Mouse (Mus musculus) heart, postnatal 0 days (tissue): ENCODE results near the gene Cfdp1. TPM values are rescaled to one million over a fixed set of nuclear protein-coding genes. Genes with fewer than 3 reads are reported as not detected.

Source experiments
- ATAC-seq: fragments of 200-750 bp; cut with Nextera tagmentation; 2 replicates; pipeline ENCODE4 v1.8.0; 2017; ENCODE audit warnings: low read depth, moderate number of reproducible peaks, moderate library complexity; ENCODE audit not compliant: insufficient read depth
- DNase-seq: peaks from one replicate; pipeline ENCODE4 v3.0.0-alpha.2; 2016; ENCODE audit warnings: low spot score
- H3K27ac ChIP-seq: fragments of 300-500 bp; sonication (generic); 2 replicates; pipeline ENCODE4 v1.5.1; 2014; ENCODE audit warnings: low read depth, mild to moderate bottlenecking
- H3K27me3 ChIP-seq: fragments of 300-500 bp; sonication (generic); 2 replicates; pipeline ENCODE4 v1.6.1; 2014; ENCODE audit warnings: low read length, mixed read lengths; ENCODE audit not compliant: control insufficient read depth, insufficient read depth
- H3K36me3 ChIP-seq: fragments of 300-500 bp; sonication (generic); replicated peaks from 2 replicates; pipeline ENCODE4 v1.6.1; 2014; ENCODE audit warnings: low read length, mixed read lengths; ENCODE audit not compliant: control insufficient read depth, insufficient read depth
- H3K4me1 ChIP-seq: fragments of 300-500 bp; sonication (generic); 2 replicates; pipeline ENCODE4 v1.6.1; 2014; ENCODE audit warnings: antibody characterized with exemption; ENCODE audit not compliant: control insufficient read depth, insufficient read depth
- H3K4me2 ChIP-seq: fragments of 300-500 bp; sonication (generic); 2 replicates; pipeline ENCODE4 v1.6.1; 2014; ENCODE audit warnings: low read depth, mild to moderate bottlenecking, low read length, moderate library complexity
- H3K4me3 ChIP-seq: fragments of 300-500 bp; sonication (generic); 2 replicates; pipeline ENCODE4 v1.5.1; 2014; ENCODE audit warnings: low read depth, low read length
- H3K9ac ChIP-seq: fragments of 300-500 bp; sonication (generic); replicated peaks from 2 replicates; pipeline ENCODE4 v1.6.1; 2014; ENCODE audit warnings: low read depth, low read length, mixed read lengths
- H3K9me3 ChIP-seq: fragments of 300-500 bp; sonication (generic); replicated peaks from 2 replicates; pipeline ENCODE4 v1.6.1; 2016; ENCODE audit warnings: low read length; ENCODE audit not compliant: control insufficient read depth
- CTCF ChIP-seq: IDR thresholded peaks from 2 replicates; pipeline ENCODE4 v1.5.1; 2016; ENCODE audit warnings: antibody characterized with exemption, control low read depth, low read depth
- EP300 ChIP-seq: IDR thresholded peaks from 2 replicates; pipeline ENCODE4 v1.6.1; 2016; ENCODE audit warnings: antibody characterized with exemption, low read depth
- WGBS: fragments of 180-500 bp; shearing (Covaris S2); extraction: QIAGEN DNeasy Blood & Tissue Kit; methylation state at CpG from one replicate; pipeline ENCODE4 v1.1.7; 2014; 5-methylcytosine and 5-hydroxymethylcytosine counted together
- polyA plus RNA-seq: library from polyadenylated mRNA; unstranded; fragments of >200 nt; fragmentation: Nextera tagmentation; extraction: Ambion mirVana; gene quantifications from 2 replicates; pipeline ENCODE4 v1.2.1, GENCODE M21; 2015
- total RNA-seq: library from RNA; depleted of rRNA; stranded (reverse); fragments of >200 nt; gene quantifications from 2 replicates; pipeline ENCODE4 v1.2.3, GENCODE M21; 2014; ENCODE audit warnings: low replicate concordance

Gene Cfdp1
- total and polyA plus RNA-seq, 2 experiments from 2014 or later, result 16.1 to 85.4 TPM

DNA sequence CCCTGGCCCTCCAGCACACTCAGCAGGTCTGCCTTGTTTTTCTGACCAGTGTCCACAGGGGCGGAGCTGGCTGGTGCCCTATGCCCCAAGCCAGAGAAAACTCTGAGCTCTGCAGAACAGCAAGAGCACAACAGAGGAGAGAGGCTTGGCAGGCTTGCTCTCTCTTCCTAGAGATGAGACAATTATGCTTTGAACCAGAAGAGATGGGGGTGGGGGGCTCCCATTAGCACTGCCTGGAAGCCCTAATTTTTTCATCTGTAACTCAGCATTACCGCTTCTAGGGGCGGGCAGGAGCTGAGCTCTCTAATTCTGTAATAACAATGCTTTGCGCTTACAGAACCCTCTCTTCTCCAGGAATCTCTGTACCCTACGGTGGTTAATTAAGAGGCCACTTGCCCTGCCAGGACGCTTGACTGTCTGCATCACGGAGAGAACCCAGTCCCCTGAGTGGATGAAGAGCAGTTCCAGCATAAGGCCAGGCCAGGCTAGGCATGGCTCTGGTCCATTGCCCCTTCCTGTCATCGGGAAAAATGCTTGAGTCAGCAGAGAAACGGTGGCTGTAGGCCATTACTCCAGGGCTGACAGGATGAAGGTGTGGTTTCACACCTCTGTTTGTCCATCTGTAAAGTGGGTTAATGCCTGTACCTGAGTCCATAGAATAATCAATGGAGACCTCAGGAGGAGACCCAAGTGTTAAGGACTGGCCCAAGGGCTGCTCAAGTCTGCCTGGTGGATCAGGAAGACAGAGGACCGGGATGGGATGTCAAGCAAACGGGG lies 111.6 kb downstream of the Cfdp1 start:
- H3K27ac ChIP-seq, result peak overlapping the region; percentile 92
- H3K9me3 ChIP-seq, result no peaks in the 10 kb centered on the region
- no peaks in the 10 kb centered on the region for H3K27me3 ChIP-seq
- no peak for TF ChIP-seq EP300
- no peak for TF ChIP-seq CTCF
- 19% methylated on average over 11 of the region's 11 CpGs for WGBS
- peak; percentile 37 for DNase-seq
- ATAC-seq, result no peak
- H3K4me3 ChIP-seq, result peak overlapping the region; percentile 93
- H3K9ac ChIP-seq, result peak overlapping the region; percentile 95
- peaks cover 53% of the 10 kb centered on the region for H3K4me1 ChIP-seq
- peak overlapping the region; percentile 82 for H3K4me2 ChIP-seq
- no peaks in the 10 kb centered on the region for H3K36me3 ChIP-seq

GRCm38 (mm10) chr8:111741556-111741955 lies 112.5 kb downstream of the Cfdp1 start:
- peak; percentile 6 for DNase-seq
- Histone ChIP-seq H3K27ac (peak overlapping the region; percentile 92), H3K4me3 (no peak overlapping the region), H3K36me3 (no peaks in the 10 kb centered on the region), H3K4me1 (peaks cover 54% of the 10 kb centered on the region), H3K4me2 (peak overlapping the region; percentile 82; the same call in 1 of the 2 replicates), H3K27me3 (no peaks in the 10 kb centered on the region), H3K9me3 (no peaks in the 10 kb centered on the region), H3K9ac (no peak overlapping the region)
- WGBS, result 61% methylated on average over 6 of the region's 6 CpGs
- TF ChIP-seq EP300 (no peak), CTCF (no peak)
- no peak for ATAC-seq

- Histone ChIP-seq H3K27ac (peak overlapping the region; percentile 92), H3K4me1 (peaks cover 54% of the 10 kb centered on the region), H3K36me3 (no peaks in the 10 kb centered on the region), H3K4me3 (no peak overlapping the region), H3K9ac (no peak overlapping the region), H3K27me3 (no peaks in the 10 kb centered on the region), H3K4me2 (peak overlapping the region; percentile 82; the same call in 1 of the 2 replicates), H3K9me3 (no peaks in the 10 kb centered on the region)
- DNase-seq, result peak; percentile 31
- no peak for TF ChIP-seq CTCF
- TF ChIP-seq EP300, result no peak
- ATAC-seq, result no peak; the same call in 1 of the 2 replicates
- WGBS, result 51% methylated on average over 8 of the region's 8 CpGs
Observed at GRCm38 (mm10) chr8:111740994-111741393, 113.1 kb downstream of the Cfdp1 start.

DNA sequence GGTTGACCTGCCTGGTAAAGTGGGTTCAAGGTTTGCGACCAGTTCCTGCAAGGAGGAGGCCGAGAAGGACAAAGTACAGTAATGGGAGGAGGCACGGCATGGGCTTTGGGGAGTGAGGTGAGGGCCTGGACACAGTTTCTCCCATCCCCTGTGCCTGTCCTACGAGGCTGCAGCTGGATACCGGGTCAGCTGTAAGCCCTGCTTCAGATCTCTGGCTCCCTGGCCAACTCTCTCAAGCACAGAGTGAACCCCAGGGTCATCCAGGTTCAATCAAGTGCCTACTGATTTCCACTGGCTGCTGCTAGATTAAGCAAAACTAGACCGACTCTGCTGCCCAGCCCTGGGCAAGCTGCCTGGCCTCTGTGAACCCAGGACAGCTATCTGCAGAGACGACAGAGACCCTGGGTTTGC lies 113.8 kb downstream of the Cfdp1 start:
- Histone ChIP-seq H3K4me1 (peaks cover 56% of the 10 kb centered on the region), H3K27ac (peak overlapping the region; percentile 92), H3K4me3 (no peak overlapping the region), H3K9ac (no peak overlapping the region), H3K9me3 (no peaks in the 10 kb centered on the region), H3K36me3 (no peaks in the 10 kb centered on the region), H3K4me2 (no peak overlapping the region; the same call in 1 of the 2 replicates), H3K27me3 (no peaks in the 10 kb centered on the region)
- ATAC-seq, result no peak
- TF ChIP-seq CTCF, result no peak
- no peak for TF ChIP-seq EP300
- WGBS, result 50% methylated on average over 7 of the region's 7 CpGs
- DNase-seq, result no peak

- TF ChIP-seq CTCF (peak; percentile 43), EP300 (no peak)
- Histone ChIP-seq H3K4me1 (peaks cover 62% of the 10 kb centered on the region), H3K4me3 (no peak overlapping the region), H3K9me3 (no peaks in the 10 kb centered on the region), H3K27me3 (no peaks in the 10 kb centered on the region), H3K4me2 (no peak overlapping the region), H3K9ac (no peak overlapping the region), H3K27ac (peak overlapping the region; percentile 48; the same call in 1 of the 2 replicates), H3K36me3 (no peaks in the 10 kb centered on the region)
- ATAC-seq (no peak), DNase-seq (peak; percentile 12)
- WGBS, result 61% methylated on average over 7 of the region's 7 CpGs
Observed at GRCm38 (mm10) chr8:111739604-111740003, 114.5 kb downstream of the Cfdp1 start.
